ENCODE assay signal across 12 mouse cellular contexts in the genomic region with DNA sequence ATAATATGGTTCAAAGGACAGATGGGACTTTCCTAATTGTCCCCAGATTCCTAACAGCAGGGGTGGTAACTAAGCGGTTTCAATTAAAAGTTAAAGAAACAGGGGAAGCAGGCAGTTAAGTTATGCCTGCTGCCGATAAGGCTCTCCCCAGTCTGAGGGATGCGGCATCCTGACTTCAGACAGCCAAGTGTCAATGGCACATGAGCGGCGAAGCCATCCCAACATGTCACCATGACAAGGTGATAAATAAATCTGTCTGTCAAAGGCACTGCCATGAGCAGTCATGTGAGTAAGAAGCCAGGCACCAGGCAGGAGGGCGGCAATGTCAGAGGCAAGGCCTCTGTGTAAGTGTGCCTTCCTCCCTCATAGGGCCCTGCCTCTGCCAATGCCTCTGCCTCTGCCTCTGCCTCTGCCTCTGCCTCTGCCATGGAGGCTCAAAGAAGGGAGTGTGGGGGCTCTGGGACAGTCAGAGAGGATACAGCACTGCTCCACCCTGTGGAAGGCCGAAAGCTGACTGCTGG. TPM values are rescaled to one million over a fixed set of nuclear protein-coding genes. Genes with fewer than 3 reads are reported as not detected.
A peak's percentile ranks its signal among the peaks of the same experiment; 100 is the strongest.
DNase-seq lines count a peak whose midpoint lies in the region; ATAC-seq and TF ChIP-seq lines count a peak whose summit lies in the region.
"Had no signal": no experiment of that assay in that cellular context is flagged by ENCODE, and none has a peak within 500 bp of the region (broad histone marks: within the 10 kb centered on the region; RNA-seq: fewer than 3 reads in every experiment).

No protein-coding gene starts in this region.

- H3K4me1 ChIP-seq in limb, embryonic 10.5 days, result peaks cover 20% of the 10 kb centered on the region
- H3K4me1 ChIP-seq in stomach, postnatal 0 days (replicated peaks; ENCODE audit: control insufficient read depth, insufficient read depth), result no peaks in the 10 kb centered on the region

- H3K4me3 ChIP-seq in left cerebral cortex, adult 2 months, result no peak overlapping the region
- H3K4me3 ChIP-seq in limb, embryonic 10.5 days, result no peak overlapping the region
- H3K4me3 ChIP-seq in stomach, postnatal 0 days (ENCODE audit: low read depth, low read length), result no peak overlapping the region
- H3K4me3 ChIP-seq: limb, embryonic 12.5 days had no signal

- H3K27ac ChIP-seq in left cerebral cortex, adult 2 months, result no peak overlapping the region
- peak overlapping the region; percentile 14; the same call in 1 of the 2 replicates for H3K27ac ChIP-seq in limb, embryonic 10.5 days
- 0 out of 2 replicates have a peak overlapping the region, but pooled peaks have one; percentile 5 for H3K27ac ChIP-seq in stomach, postnatal 0 days (replicated peaks)
- H3K27ac ChIP-seq: limb, embryonic 12.5 days; macrophage had no signal

- DNase-seq in left cerebral cortex, postnatal 4 days, result peak; percentile 46
- no peak for DNase-seq in left cerebral cortex, adult 2 months (ENCODE audit: extremely low spot score in 1 of 2, low spot score in 2 of 2)
- DNase-seq in heart, adult 9 months (ENCODE audit: low spot score in 2 of 2), result peak; percentile 45 to 46
- no peak for DNase-seq in limb, embryonic 10.5 days (ENCODE audit: low spot score)
- no peak for DNase-seq in stomach, postnatal 0 days (ENCODE audit: low spot score)
- no peak for DNase-seq in lung, postnatal 14 days
- no peak for DNase-seq in layer of hippocampus, postnatal 36 days
- DNase-seq: adrenal gland, postnatal 25 days had no signal

- no peak for TF ChIP-seq CTCF in left cerebral cortex, adult 2 months (IDR thresholded peaks at IDR 0.05)
- no peak for TF ChIP-seq CTCF in stomach, postnatal 0 days (IDR thresholded peaks at IDR 0.05; ENCODE audit: low read depth)

- intact Hi-C loops in left cerebral cortex, postnatal 4 days (cut with DNase I), result no loop called here
- intact Hi-C loops in left cerebral cortex, adult 2 months (cut with DNase I), result no loop called here

- no peak for TF ChIP-seq EP300 in stomach, postnatal 0 days (optimal IDR thresholded peaks at IDR 0.05)

- no peaks in the 10 kb centered on the region for H3K27me3 ChIP-seq in limb, embryonic 10.5 days (ENCODE audit: low read depth, poor library complexity, severe bottlenecking)
- H3K27me3 ChIP-seq in stomach, postnatal 0 days (ENCODE audit: control insufficient read depth, insufficient read depth, low read length), result no peaks in the 10 kb centered on the region
- H3K27me3 ChIP-seq: limb, embryonic 12.5 days had no signal

- H3K4me2 ChIP-seq in stomach, postnatal 0 days (replicated peaks; ENCODE audit: low read depth), result no peak overlapping the region
- H3K4me2 ChIP-seq: limb, embryonic 12.5 days had no signal

- no peak for ATAC-seq in stomach, postnatal 0 days (ENCODE audit: low FRiP score, low TSS enrichment)

- H3K36me3 ChIP-seq in limb, embryonic 10.5 days, result peaks cover 85% of the 10 kb centered on the region
- peaks cover 7% of the 10 kb centered on the region; the same call in 1 of the 2 replicates for H3K36me3 ChIP-seq in stomach, postnatal 0 days (ENCODE audit: control insufficient read depth, insufficient read depth, low read length)

- H3K9me3 ChIP-seq in limb, embryonic 10.5 days (replicated peaks), result no peaks in the 10 kb centered on the region
- H3K9me3 ChIP-seq in stomach, postnatal 0 days (ENCODE audit: control insufficient read depth, low read length), result no peaks in the 10 kb centered on the region
- H3K9me3 ChIP-seq: G1E; limb, embryonic 12.5 days had no signal

- H3K9ac ChIP-seq in stomach, postnatal 0 days (ENCODE audit: low read length), result no peak overlapping the region
- H3K9ac ChIP-seq: limb, embryonic 12.5 days had no signal

- 57% methylated on average over 7 of the region's 7 CpGs for WGBS in limb, embryonic 10.5 days
- 83% methylated on average over 7 of the region's 7 CpGs for WGBS in stomach, postnatal 0 days

RNA-seq across cellular contexts. Expression of gene Fgfr2, which starts 55.8 kb away (rescaled TPM):
- 10 to 100 TPM; 35.8 to 40.8 TPM for total RNA-seq in left cerebral cortex, postnatal 4 days (2021)
- 10 to 100 TPM; 47.3 to 47.4 TPM for total RNA-seq in left cerebral cortex, adult 2 months (2021)
- 47.7 and 64.4 TPM in 2 replicates for polyA plus RNA-seq in limb, embryonic 10.5 days (2016; fragmentation: Nextera tagmentation; extraction: Ambion mirVana)
- polyA plus RNA-seq in stomach, postnatal 0 days (2015; fragmentation: Nextera tagmentation; extraction: Ambion mirVana), result 60.8 and 67.1 TPM in 2 replicates
- total RNA-seq in layer of hippocampus, postnatal 36 days (2021), result 10 to 100 TPM; 45.4 to 47.9 TPM
- total RNA-seq: granulocyte monocyte progenitor cell, adult 5-6 weeks had no signal
- polyA plus RNA-seq: G1E, macrophage had no signal

RNA-seq across cellular contexts. Expression of gene Ctbp2, which starts 56.8 kb away (rescaled TPM):
- total RNA-seq in left cerebral cortex, postnatal 4 days (2021), result 10 to 100 TPM; 41.0 to 48.8 TPM
- 10 to 100 TPM; 30.1 to 30.6 TPM for total RNA-seq in left cerebral cortex, adult 2 months (2021)
- polyA plus RNA-seq in limb, embryonic 10.5 days (2016; fragmentation: Nextera tagmentation; extraction: Ambion mirVana), result 145 TPM in 2 replicates
- polyA plus RNA-seq in stomach, postnatal 0 days (2015; fragmentation: Nextera tagmentation; extraction: Ambion mirVana), result 48.6 and 55.6 TPM in 2 replicates
- 10 to 100 TPM; 50.2 to 57.2 TPM for total RNA-seq in layer of hippocampus, postnatal 36 days (2021)

Comparison
In these comparisons a context has a peak if more than half of its experiments do, and no peak if none do; other contexts are left out.
1. DNase-seq: peak in left cerebral cortex, postnatal 4 days (single experiment) and heart, adult 9 months (2 of 2); none in left cerebral cortex, adult 2 months (0 of 2), limb, embryonic 10.5 days (single experiment), stomach, postnatal 0 days (single experiment), lung, postnatal 14 days (single experiment) and layer of hippocampus, postnatal 36 days (0 of 2).